Mouse (Mus musculus) testis, postnatal 14 days (tissue): ENCODE data around the gene Insig2.

Experiments used
- DNase-seq: peaks from one replicate; pipeline ENCODE4 v3.0.0; 2021; ENCODE audit warnings: low spot score

The Insig2 gene

GRCm38 (mm10) chr1:121326591-121327343, 5.6 kb downstream of the Insig2 start:
- peak; percentile 9 for DNase-seq

GRCm38 (mm10) chr1:121323501-121323900, 8.9 kb downstream of the Insig2 start:
- no peak for DNase-seq

GRCm38 (mm10) chr1:121314766-121315428, 17.5 kb downstream of the Insig2 start:
- no peak for DNase-seq

- DNase-seq = no peak
Measured at GRCm38 (mm10) chr1:121313181-121313580, 19.2 kb downstream of the Insig2 start.

- no peak for DNase-seq
Measured at GRCm38 (mm10) chr1:121312326-121312725, 20.1 kb downstream of the Insig2 start.

- DNase-seq = no peak
Measured at GRCm38 (mm10) chr1:121296717-121297255, 35.6 kb downstream of the Insig2 start.

- no peak for DNase-seq
Measured at GRCm38 (mm10) chr1:121293571-121293970, 38.8 kb downstream of the Insig2 start.

- no peak for DNase-seq
Measured at GRCm38 (mm10) chr1:121290841-121291240, 41.5 kb downstream of the Insig2 start.

GRCm38 (mm10) chr1:121290340-121290739, 42.0 kb downstream of the Insig2 start:
- DNase-seq = no peak

- DNase-seq = no peak
Measured at GRCm38 (mm10) chr1:121284197-121284596, 48.2 kb downstream of the Insig2 start.

GRCm38 (mm10) chr1:121280501-121280900, 51.9 kb downstream of the Insig2 start:
- no peak for DNase-seq

- DNase-seq = no peak
Measured at GRCm38 (mm10) chr1:121278370-121278769, 54.0 kb downstream of the Insig2 start.

- DNase-seq = no peak
Measured at GRCm38 (mm10) chr1:121277466-121277865, 54.9 kb downstream of the Insig2 start.

- no peak for DNase-seq
Measured at GRCm38 (mm10) chr1:121275961-121276506, 56.4 kb downstream of the Insig2 start.

- no peak for DNase-seq
Measured at GRCm38 (mm10) chr1:121260171-121260741, 72.1 kb downstream of the Insig2 start.
